Mouse (Mus musculus) spleen, adult 2 months (tissue): Measurements from ENCODE around the gene Hdhd3. TPM values are rescaled to one million over a fixed set of nuclear protein-coding genes. Genes with fewer than 3 reads are reported as not detected.
"Not testable (repeated sequence)": the region's sequence is repeated elsewhere in the genome, so short reads cannot be mapped to it uniquely, and the experiment has no call there.

ENCODE experiments used
- DNase-seq, 2 experiments: peaks; one replicate each; pipeline versions ENCODE4 v3.0.0 to v3.0.0-alpha.2; 2012 to 2021; ENCODE audit warnings: low spot score in 2 of 2, low read depth in 1 of 2
- H3K27ac ChIP-seq: fragments of 200-500 bp; 2 replicates; pipeline ENCODE4 v1.5.1; 2012; ENCODE audit warnings: low read length, inconsistent platforms; ENCODE audit not compliant: insufficient read depth
- H3K27me3 ChIP-seq: fragments of 200-500 bp; 2 replicates; pipeline ENCODE4 v1.6.1; 2012; ENCODE audit warnings: mild to moderate bottlenecking, moderate library complexity, low read length, inconsistent platforms; ENCODE audit not compliant: control insufficient read depth, insufficient read depth
- H3K36me3 ChIP-seq: fragments of 200-500 bp; 2 replicates; pipeline ENCODE4 v1.6.1; 2012; ENCODE audit warnings: mild to moderate bottlenecking, low read length, inconsistent platforms; ENCODE audit not compliant: control insufficient read depth, insufficient read depth
- H3K4me1 ChIP-seq: fragments of 200-500 bp; 2 replicates; pipeline ENCODE4 v1.6.1; 2011; ENCODE audit warnings: inconsistent platforms; ENCODE audit not compliant: control insufficient read depth, insufficient read depth, insufficient read length
- H3K4me3 ChIP-seq: fragments of 200-500 bp; 2 replicates; pipeline ENCODE4 v1.5.1; 2011; ENCODE audit warnings: mild to moderate bottlenecking, inconsistent platforms; ENCODE audit not compliant: insufficient read depth, insufficient read length; ENCODE audit errors: extremely low read depth
- CTCF ChIP-seq: fragments of 200-500 bp; IDR thresholded peaks from 2 replicates; pipeline ENCODE4 v1.5.1; 2011; ENCODE audit warnings: mild to moderate bottlenecking, inconsistent platforms; ENCODE audit not compliant: insufficient read depth, insufficient read length, insufficient replicate concordance; ENCODE audit errors: extremely low read depth
- POLR2A ChIP-seq: fragments of 200-500 bp; IDR thresholded peaks from 2 replicates; pipeline ENCODE4 v1.6.1; 2011; ENCODE audit warnings: low read depth, low read length, inconsistent platforms
- WGBS: fragments of 180-500 bp; shearing (Covaris S2); methylation state at CpG from one replicate; pipeline ENCODE4 v1.1.7; 2018; 5-methylcytosine and 5-hydroxymethylcytosine counted together
- polyA plus RNA-seq: library from polyadenylated mRNA; depleted of rRNA; stranded (reverse); fragments of >200 nt; gene quantifications from 2 replicates; pipeline ENCODE4 v1.2.3, GENCODE M21; 2012

Hdhd3 gene
- polyA plus RNA-seq, 1 experiment, result 1.9 TPM

GRCm38 (mm10) chr4:62479937-62480708 lies 23.1 kb downstream of the Hdhd3 start, which contains the start of gene Bspry:
Bspry (plus strand) TSS chr4:62480053.
- Histone ChIP-seq H3K27ac (peak within 1 kb of the TSS; percentile 50), H3K27me3 (no peaks in the 10 kb centered on the region), H3K4me3 (peak within 1 kb of the TSS; percentile 49), H3K36me3 (no peaks in the 10 kb centered on the region), H3K4me1 (peaks cover 13% of the 10 kb centered on the region)
- DNase-seq, result peak in 1 of 2 experiments; percentile 49
- WGBS, result 2% methylated on average over 71 of the region's 71 CpGs
- TF ChIP-seq CTCF (no peak), POLR2A (no peak)

GRCm38 (mm10) chr4:62479593-62479936 lies 23.7 kb downstream of the Hdhd3 start:
- 9% methylated on average over 11 of the region's 11 CpGs for WGBS
- not testable (repeated sequence) for H3K27me3 ChIP-seq, H3K36me3 ChIP-seq, DNase-seq
- H3K4me1 ChIP-seq, result peaks cover 13% of the 10 kb centered on the region
- peak overlapping the region; percentile 50; the same call in 1 of the 2 replicates for H3K27ac ChIP-seq
- peak overlapping the region; percentile 49 for H3K4me3 ChIP-seq

DNA sequence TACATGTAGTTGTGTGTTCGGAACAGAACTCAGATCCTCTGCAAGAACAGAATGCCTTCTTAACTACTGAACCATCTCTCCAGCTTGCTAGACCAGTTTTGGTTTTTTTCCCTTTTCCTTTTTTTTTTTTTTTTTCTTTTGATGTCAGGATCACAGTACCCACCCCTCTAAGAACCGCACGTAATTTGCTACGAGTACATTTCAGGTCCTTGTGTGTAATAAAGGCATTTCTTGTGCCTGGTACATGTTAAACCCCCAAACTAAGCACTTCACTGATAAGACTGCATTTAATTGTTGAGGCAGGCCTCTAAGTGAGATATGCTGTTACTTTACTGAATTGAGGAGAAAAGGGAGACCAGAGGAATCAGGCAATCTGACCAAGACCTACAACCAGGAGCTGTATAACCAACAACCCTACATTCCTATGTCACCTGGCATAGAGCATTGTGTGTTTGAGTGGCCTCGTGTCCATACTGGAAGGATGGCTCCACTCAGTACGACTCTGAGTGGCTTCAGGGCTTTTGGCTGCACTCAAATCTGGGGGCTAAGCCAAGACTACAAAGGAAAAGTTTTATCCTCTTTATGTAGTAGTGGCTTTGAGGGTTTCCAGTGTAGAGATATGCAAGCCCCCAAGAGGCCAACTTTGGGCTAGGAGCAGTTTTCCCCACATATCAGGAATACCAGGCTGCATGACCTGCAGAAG lies 25.6 kb downstream of the Hdhd3 start:
- H3K4me1 ChIP-seq, result peaks cover 13% of the 10 kb centered on the region
- WGBS, result 91% methylated on average over 6 of the region's 6 CpGs
- H3K27ac ChIP-seq, result no peak overlapping the region

GRCm38 (mm10) chr4:62475793-62476192 lies 27.5 kb downstream of the Hdhd3 start:
- TF ChIP-seq POLR2A (no peak), CTCF (no peak)
- WGBS, result 55% methylated on average over 6 of the region's 6 CpGs
- Histone ChIP-seq H3K36me3 (no peaks in the 10 kb centered on the region), H3K27ac (no peak overlapping the region), H3K4me1 (peaks cover 12% of the 10 kb centered on the region), H3K4me3 (no peak overlapping the region), H3K27me3 (no peaks in the 10 kb centered on the region)
- DNase-seq, result no peak

More for the DNA sequence above, 25.6 kb downstream of the Hdhd3 start:
- H3K36me3 ChIP-seq, result no peaks in the 10 kb centered on the region
- no peak for TF ChIP-seq CTCF
- no peak for TF ChIP-seq POLR2A
- no peak overlapping the region for H3K4me3 ChIP-seq
- no peak for DNase-seq
- no peaks in the 10 kb centered on the region for H3K27me3 ChIP-seq

DNA sequence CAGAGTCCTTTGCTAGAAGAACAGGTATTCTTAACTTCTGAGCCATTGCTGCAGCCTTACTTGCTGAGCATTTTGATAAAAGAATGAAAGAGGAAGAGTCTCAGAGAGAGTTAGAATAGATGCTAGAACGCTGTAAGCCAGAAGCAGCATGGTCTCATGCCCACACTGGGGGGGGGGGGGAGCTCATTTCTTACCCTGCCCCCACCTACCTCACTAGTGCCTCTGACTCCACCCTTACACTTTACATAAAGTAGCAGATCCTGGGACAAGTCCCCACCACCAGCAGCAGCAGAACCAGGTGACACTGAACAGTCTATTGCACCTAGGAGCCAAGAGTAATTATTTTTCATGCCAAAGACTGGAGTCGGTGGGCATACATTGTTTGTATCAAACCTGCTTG lies 28.1 kb downstream of the Hdhd3 start:
- H3K4me1 ChIP-seq, result peaks cover 7% of the 10 kb centered on the region
- WGBS, result 62% methylated on average over 2 of the region's 2 CpGs
- no peaks in the 10 kb centered on the region for H3K36me3 ChIP-seq
- H3K4me3 ChIP-seq, result no peak overlapping the region
- no peaks in the 10 kb centered on the region for H3K27me3 ChIP-seq
- no peak for DNase-seq
- no peak overlapping the region for H3K27ac ChIP-seq
- no peak for TF ChIP-seq CTCF
- TF ChIP-seq POLR2A, result no peak

- H3K36me3 ChIP-seq, result no peaks in the 10 kb centered on the region
- 90% methylated on average over 2 of the region's 2 CpGs for WGBS
- no peaks in the 10 kb centered on the region; the same call in 1 of the 2 replicates for H3K4me1 ChIP-seq
- H3K4me3 ChIP-seq, result no peak overlapping the region
- H3K27me3 ChIP-seq, result no peaks in the 10 kb centered on the region
- no peak for TF ChIP-seq CTCF
- no peak for TF ChIP-seq POLR2A
- no peak overlapping the region for H3K27ac ChIP-seq
- DNase-seq, result no peak
Observed at GRCm38 (mm10) chr4:62472071-62472470, 31.2 kb downstream of the Hdhd3 start.

- H3K4me1 ChIP-seq, result no peaks in the 10 kb centered on the region; the same call in 1 of the 2 replicates
- WGBS, result 2% methylated on average over 30 of the region's 30 CpGs
- H3K27me3 ChIP-seq, result no peaks in the 10 kb centered on the region
- peak in 1 of 2 experiments; percentile 54 for DNase-seq
- H3K27ac ChIP-seq, result no peak within 1 kb of the TSS
- no peaks in the 10 kb centered on the region for H3K36me3 ChIP-seq
- peak within 1 kb of the TSS; percentile 59 for H3K4me3 ChIP-seq
- TF ChIP-seq POLR2A (no peak), CTCF (no peak)
Observed at GRCm38 (mm10) chr4:62470598-62471051, 32.6 kb downstream of the Hdhd3 start, which contains the start of gene Wdr31. Wdr31 (minus strand) TSS chr4:62470896.
